Mouse (Mus musculus): ENCODE results near the gene Cab39. TPM values are rescaled to one million over a fixed set of nuclear protein-coding genes. Genes with fewer than 3 reads are reported as not detected.

The Cab39 gene
- total and polyA plus RNA-seq, 3 experiments = 90.2 to 239 (median 111) TPM

DNA sequence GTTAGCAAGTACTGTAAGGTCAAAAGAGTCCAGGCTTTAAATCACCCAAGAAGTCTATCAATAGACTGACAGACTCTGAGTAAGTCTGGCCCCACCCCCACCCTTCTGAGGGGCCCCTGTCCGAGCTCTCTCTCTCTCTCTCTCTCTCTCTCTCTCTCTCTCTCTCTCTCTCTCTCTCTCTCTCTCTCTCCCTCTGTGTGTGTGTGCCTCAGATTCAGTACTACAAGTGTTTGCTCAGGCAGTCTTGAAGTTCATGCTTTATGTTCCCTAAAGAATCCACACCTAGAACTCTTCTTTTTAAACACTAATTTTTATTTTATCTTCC is 34.3 kb upstream of the Cab39 start:
- DNase-seq (ENCODE audit: extremely low read depth) = no peak
- in situ Hi-C loops (cut with MboI; ENCODE audit: low pct_ligation_motif_present, low pct_unique_long_range_greater_than_20kb, low sequenced_read_pairs) = no loop called here
- Histone ChIP-seq H3K9ac (ENCODE audit: insufficient read depth, low read depth) (peak overlapping the region; percentile 34), H3K9me3 (replicated peaks; ENCODE audit: low read length) (no peaks in the 10 kb centered on the region), H3K36me3 (replicated peaks in 1 of 2; ENCODE audit: control insufficient read depth in 1 of 2, insufficient read depth in 1 of 2, low read length in 1 of 2) (no peaks in the 10 kb centered on the region), H3K27me3 (replicated peaks) (no peaks in the 10 kb centered on the region), H3K4me1 (ENCODE audit: control insufficient read depth in 1 of 2, insufficient read depth in 2 of 2) (peaks cover 22 to 70% of the 10 kb centered on the region in 2 experiments), H3K79me2 (replicated peaks; ENCODE audit: control insufficient read depth, extremely low read depth, insufficient read depth, poor library complexity, severe bottlenecking) (no peaks in the 10 kb centered on the region), H3K4me3 (replicated peaks in 1 of 3; ENCODE audit: low read depth in 2 of 3, low read length in 2 of 3, poor library complexity in 1 of 3) (no peak overlapping the region), H3K4me2 (ENCODE audit: insufficient read depth, low read depth, poor library complexity, severe bottlenecking) (peak overlapping the region; percentile 69), H3K27ac (ENCODE audit: insufficient read depth, low read depth) (peak overlapping the region; percentile 77)
- no peak for TF ChIP-seq ZMIZ1 (IDR thresholded peaks at IDR 0.05; ENCODE audit: low read depth, low read length)
- TF ChIP-seq POLR2AphosphoS2 (IDR thresholded peaks at IDR 0.05; ENCODE audit: low read depth, low read length) = no peak
- TF ChIP-seq IRF4 (IDR thresholded peaks at IDR 0.05; ENCODE audit: low read depth, low read length) = peak; percentile 41; the same call in 1 of the 2 replicates
- no peak for TF ChIP-seq MAFK (IDR thresholded peaks at IDR 0.05; ENCODE audit: insufficient replicate concordance, low read length)
- no peak for TF ChIP-seq SMC3 (IDR thresholded peaks at IDR 0.05; ENCODE audit: low read depth, low read length)
- no peak for TF ChIP-seq E2F4 (IDR thresholded peaks at IDR 0.05; ENCODE audit: insufficient replicate concordance, low read depth, low read length)
- no peak for TF ChIP-seq RCOR1 (conservative IDR thresholded peaks at IDR 0.05; ENCODE audit: low read depth, low read length)
- TF ChIP-seq TCF12 (IDR thresholded peaks at IDR 0.05; ENCODE audit: low read depth, low read length) = 0 out of 2 replicates have a peak, but pooled peaks have one; percentile 46
- TF ChIP-seq NRF1 (IDR thresholded peaks at IDR 0.05; ENCODE audit: low read depth, low read length) = no peak
- no peak for TF ChIP-seq BHLHE40 (IDR thresholded peaks at IDR 0.05; ENCODE audit: low read depth, low read length)
- TF ChIP-seq ZKSCAN1 (IDR thresholded peaks at IDR 0.05; ENCODE audit: borderline replicate concordance, low read depth, low read length) = no peak
- TF ChIP-seq MAX (IDR thresholded peaks at IDR 0.05; ENCODE audit: low read length) = no peak
- TF ChIP-seq JUN (IDR thresholded peaks at IDR 0.05; ENCODE audit: insufficient read depth, low read depth, low read length) = no peak
- peak; percentile 84 for TF ChIP-seq CHD2 (IDR thresholded peaks at IDR 0.05; ENCODE audit: low read length)
- TF ChIP-seq RAD21 (IDR thresholded peaks at IDR 0.05; ENCODE audit: low read depth, low read length) = no peak
- TF ChIP-seq ELF1 (IDR thresholded peaks at IDR 0.05; ENCODE audit: low read depth, low read length) = no peak
- TF ChIP-seq ZC3H11A (IDR thresholded peaks at IDR 0.05; ENCODE audit: low read depth, low read length) = no peak
- no peak for TF ChIP-seq MXI1 (IDR thresholded peaks at IDR 0.05; ENCODE audit: low read depth, low read length)
- peak; percentile 20; the same call in 1 of the 2 replicates for TF ChIP-seq SIN3A (IDR thresholded peaks at IDR 0.05; ENCODE audit: low read length)
- no peak for TF ChIP-seq MAZ (IDR thresholded peaks at IDR 0.05; ENCODE audit: low read depth, low read length)
- no peak; the same call in 1 of the 2 replicates for TF ChIP-seq MEF2A (IDR thresholded peaks at IDR 0.05; ENCODE audit: borderline replicate concordance, low read depth, low read length)
- no peak for TF ChIP-seq CTCF (conservative IDR thresholded peaks at IDR 0.05 in 1 of 2, IDR thresholded peaks at IDR 0.05 in 1 of 2; ENCODE audit: low read depth in 2 of 2, low read length in 2 of 2)
- TF ChIP-seq PAX5 (IDR thresholded peaks at IDR 0.05; ENCODE audit: low read length) = no peak
- TF ChIP-seq JUND (conservative IDR thresholded peaks at IDR 0.05; ENCODE audit: low read depth, low read length) = peak; percentile 76
- TF ChIP-seq POLR2A (IDR thresholded peaks at IDR 0.05; ENCODE audit: low read depth, low read length) = no peak
- TF ChIP-seq GABPA (IDR thresholded peaks at IDR 0.05; ENCODE audit: insufficient replicate concordance, low read depth, low read length) = no peak
- TF ChIP-seq HCFC1 (IDR thresholded peaks at IDR 0.05; ENCODE audit: low read depth, low read length) = no peak
- TF ChIP-seq KAT2A (IDR thresholded peaks at IDR 0.05; ENCODE audit: insufficient replicate concordance, low read length) = no peak
- no peak for TF ChIP-seq MYC (IDR thresholded peaks at IDR 0.05; ENCODE audit: low read depth, low read length)
- no peak for TF ChIP-seq EP300 (IDR thresholded peaks at IDR 0.05; ENCODE audit: low read length)
- no peak for TF ChIP-seq USF1 (IDR thresholded peaks at IDR 0.05; ENCODE audit: low read depth, low read length)
- no peak for TF ChIP-seq UBTF (IDR thresholded peaks at IDR 0.05; ENCODE audit: low read depth, low read length)
- TF ChIP-seq NELFE (IDR thresholded peaks at IDR 0.05; ENCODE audit: low read depth, low read length) = no peak
- TF ChIP-seq USF2 (conservative IDR thresholded peaks at IDR 0.05; ENCODE audit: low read depth, low read length) = no peak
- no peak for TF ChIP-seq ETS1 (conservative IDR thresholded peaks at IDR 0.05; ENCODE audit: low read depth, low read length)
- TF ChIP-seq TBP (conservative IDR thresholded peaks at IDR 0.05; ENCODE audit: low read depth, low read length) = no peak
- no peak for TF ChIP-seq CHD1 (IDR thresholded peaks at IDR 0.05; ENCODE audit: low read depth, low read length)
- no peak for TF ChIP-seq ZNF384 (IDR thresholded peaks at IDR 0.05; ENCODE audit: low read depth, low read length)
- dilution Hi-C loops (cut with MboI; ENCODE audit: extremely low pct_ligation_motif_present, extremely low pct_unique_long_range_greater_than_20kb, low sequenced_read_pairs) = no loop called here
